Mouse (Mus musculus): ENCODE measurements at regions not wholly inside any gene's neighbourhood (a gene's known extent, or its start where the extent isn't known, plus 50 kb on each side); places are given as distances from the start of the nearest gene placed in this dataset.

- no peaks in the 10 kb centered on the region for H3K27me3 ChIP-seq (ENCODE audit: control insufficient read depth, insufficient read depth, low read length)
- no peaks in the 10 kb centered on the region for H3K36me3 ChIP-seq (ENCODE audit: control insufficient read depth, insufficient read depth, low read length)
- TF ChIP-seq CTCF (IDR thresholded peaks at IDR 0.05; ENCODE audit: low read depth): no peak
- TF ChIP-seq EP300 (optimal IDR thresholded peaks at IDR 0.05): no peak
- H3K4me3 ChIP-seq (ENCODE audit: low read depth, low read length): no peak overlapping the region
- H3K9ac ChIP-seq (ENCODE audit: low read length): no peak overlapping the region
- ATAC-seq (ENCODE audit: low FRiP score, low TSS enrichment) (no peak), DNase-seq (ENCODE audit: low spot score) (no peak)
- WGBS: 38% methylated on average over 2 of the region's 2 CpGs
- H3K9me3 ChIP-seq (ENCODE audit: control insufficient read depth, low read length): no peaks in the 10 kb centered on the region
- no peaks in the 10 kb centered on the region for H3K4me1 ChIP-seq (replicated peaks; ENCODE audit: control insufficient read depth, insufficient read depth)
- H3K27ac ChIP-seq (replicated peaks): no peak overlapping the region
- H3K4me2 ChIP-seq (replicated peaks; ENCODE audit: low read depth): no peak overlapping the region
Measured at GRCm38 (mm10) chr13:4970081-4970892, 361.3 kb upstream of the Akr1e1 start.

DNA sequence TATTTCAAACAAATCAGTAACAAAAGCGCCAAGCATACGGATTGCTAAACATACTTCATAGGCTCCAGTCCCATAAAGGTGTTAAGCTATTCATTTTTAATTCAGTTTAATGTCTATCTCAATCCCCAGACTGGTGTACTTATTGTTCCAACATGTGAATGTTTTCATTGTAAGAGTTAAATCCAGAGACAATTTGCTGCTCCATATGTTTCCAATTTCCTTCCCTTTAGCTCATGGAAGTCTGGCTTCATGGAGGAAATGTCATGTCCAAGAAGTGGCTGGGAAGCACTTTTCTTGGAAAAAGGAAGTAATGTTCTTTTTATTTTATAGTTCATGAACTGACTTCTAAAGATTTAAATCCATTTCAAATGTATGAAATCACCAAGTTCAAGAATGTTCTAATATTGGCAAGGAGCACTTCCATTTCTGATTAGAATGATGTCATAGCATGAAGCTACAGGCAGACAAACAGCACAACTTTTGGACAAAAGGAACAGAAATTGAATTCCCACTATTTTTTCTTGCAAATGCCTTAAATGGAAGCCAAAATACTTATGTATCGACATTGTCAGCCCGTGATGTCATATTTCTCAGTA is 362.6 kb upstream of the Akr1e1 start:
- DNase-seq (ENCODE audit: low spot score) (no peak), ATAC-seq (ENCODE audit: low FRiP score, low TSS enrichment) (no peak)
- no peaks in the 10 kb centered on the region for H3K27me3 ChIP-seq (ENCODE audit: control insufficient read depth, insufficient read depth, low read length)
- no peak overlapping the region for H3K4me3 ChIP-seq (ENCODE audit: low read depth, low read length)
- no peaks in the 10 kb centered on the region for H3K36me3 ChIP-seq (ENCODE audit: control insufficient read depth, insufficient read depth, low read length)
- TF ChIP-seq EP300 (optimal IDR thresholded peaks at IDR 0.05): no peak
- TF ChIP-seq CTCF (IDR thresholded peaks at IDR 0.05; ENCODE audit: low read depth): no peak
- no peak overlapping the region for H3K27ac ChIP-seq (replicated peaks)
- H3K4me2 ChIP-seq (replicated peaks; ENCODE audit: low read depth): no peak overlapping the region
- no peaks in the 10 kb centered on the region for H3K4me1 ChIP-seq (replicated peaks; ENCODE audit: control insufficient read depth, insufficient read depth)
- no peaks in the 10 kb centered on the region for H3K9me3 ChIP-seq (ENCODE audit: control insufficient read depth, low read length)
- H3K9ac ChIP-seq (ENCODE audit: low read length): no peak overlapping the region
- WGBS: 52% methylated on average over 4 of the region's 4 CpGs

DNA sequence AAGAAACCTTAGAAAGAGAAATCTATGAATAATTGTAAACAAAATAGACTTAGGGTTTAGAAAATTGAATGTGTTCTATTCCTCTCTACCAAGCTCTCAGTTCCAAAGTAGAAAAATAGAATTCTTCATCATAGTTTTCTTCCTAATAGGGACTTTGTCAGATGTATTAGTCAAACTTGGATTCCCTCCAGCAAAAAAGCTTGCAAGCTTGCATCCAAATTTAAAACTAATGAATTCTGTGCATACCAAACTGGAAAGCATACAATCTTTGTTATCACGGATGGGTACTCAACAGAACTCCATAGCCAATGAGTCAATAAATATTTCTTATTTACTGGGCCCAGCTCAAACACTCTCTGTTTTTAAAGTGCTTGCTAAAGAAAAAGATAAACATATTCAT is 383.9 kb upstream of the Akr1e1 start:
- no peak overlapping the region for H3K4me2 ChIP-seq (replicated peaks; ENCODE audit: low read depth)
- no peak for TF ChIP-seq CTCF (IDR thresholded peaks at IDR 0.05; ENCODE audit: low read depth)
- no peak for TF ChIP-seq EP300 (optimal IDR thresholded peaks at IDR 0.05)
- DNase-seq (ENCODE audit: low spot score): no peak

GRCm38 (mm10) chr13:5008296-5008695 is 399.3 kb upstream of the Akr1e1 start:
- Histone ChIP-seq H3K9me3 (ENCODE audit: control insufficient read depth, low read length) (no peaks in the 10 kb centered on the region), H3K4me2 (replicated peaks; ENCODE audit: low read depth) (no peak overlapping the region), H3K9ac (ENCODE audit: low read length) (no peak overlapping the region), H3K4me3 (ENCODE audit: low read depth, low read length) (no peak overlapping the region), H3K4me1 (replicated peaks; ENCODE audit: control insufficient read depth, insufficient read depth) (no peaks in the 10 kb centered on the region), H3K27me3 (ENCODE audit: control insufficient read depth, insufficient read depth, low read length) (no peaks in the 10 kb centered on the region), H3K27ac (replicated peaks) (no peak overlapping the region), H3K36me3 (ENCODE audit: control insufficient read depth, insufficient read depth, low read length) (no peaks in the 10 kb centered on the region)
- TF ChIP-seq CTCF (IDR thresholded peaks at IDR 0.05; ENCODE audit: low read depth) (no peak), EP300 (optimal IDR thresholded peaks at IDR 0.05) (no peak)
- DNase-seq (ENCODE audit: low spot score): no peak
- no peak for ATAC-seq (ENCODE audit: low FRiP score, low TSS enrichment)
- WGBS: 56% methylated on average over 1 of the region's 1 CpGs

More for the DNA sequence above, 383.9 kb upstream of the Akr1e1 start:
- Histone ChIP-seq H3K9me3 (ENCODE audit: control insufficient read depth, low read length) (no peaks in the 10 kb centered on the region), H3K9ac (ENCODE audit: low read length) (no peak overlapping the region), H3K36me3 (ENCODE audit: control insufficient read depth, insufficient read depth, low read length) (no peaks in the 10 kb centered on the region), H3K27me3 (ENCODE audit: control insufficient read depth, insufficient read depth, low read length) (no peaks in the 10 kb centered on the region), H3K4me3 (ENCODE audit: low read depth, low read length) (no peak overlapping the region), H3K4me1 (replicated peaks; ENCODE audit: control insufficient read depth, insufficient read depth) (no peaks in the 10 kb centered on the region), H3K27ac (replicated peaks) (no peak overlapping the region)
- 30% methylated on average over 1 of the region's 1 CpGs for WGBS
- no peak for ATAC-seq (ENCODE audit: low FRiP score, low TSS enrichment)

DNA sequence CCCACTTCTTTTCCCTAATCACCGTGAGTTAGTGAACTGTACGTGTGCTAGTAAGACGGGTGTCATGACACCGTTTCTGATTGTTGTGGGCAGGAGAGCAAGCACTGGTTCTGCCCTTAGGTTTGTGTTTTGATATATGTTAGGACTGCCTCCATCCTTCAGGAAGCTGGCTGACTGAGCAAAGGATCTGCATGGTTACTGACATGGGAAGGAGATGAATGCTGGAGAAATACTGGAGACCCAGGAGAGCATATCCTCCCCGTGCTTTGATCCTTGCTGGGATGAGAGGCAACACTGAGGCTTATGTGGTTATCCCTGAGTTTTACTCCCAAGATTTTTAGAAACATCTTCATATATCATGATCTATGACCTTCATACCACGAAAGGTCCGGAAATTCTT is 413.5 kb upstream of the Akr1e1 start:
- no peak for DNase-seq (ENCODE audit: low spot score)
- H3K4me3 ChIP-seq (ENCODE audit: low read depth, low read length): no peak overlapping the region
- ATAC-seq (ENCODE audit: low FRiP score, low TSS enrichment): no peak
- H3K27ac ChIP-seq (replicated peaks): no peak overlapping the region
- no peaks in the 10 kb centered on the region for H3K4me1 ChIP-seq (replicated peaks; ENCODE audit: control insufficient read depth, insufficient read depth)
- no peaks in the 10 kb centered on the region for H3K9me3 ChIP-seq (ENCODE audit: control insufficient read depth, low read length)
- no peak overlapping the region for H3K9ac ChIP-seq (ENCODE audit: low read length)
- 88% methylated on average over 7 of the region's 7 CpGs for WGBS
- no peaks in the 10 kb centered on the region for H3K27me3 ChIP-seq (ENCODE audit: control insufficient read depth, insufficient read depth, low read length)
- H3K4me2 ChIP-seq (replicated peaks; ENCODE audit: low read depth): no peak overlapping the region
- TF ChIP-seq EP300 (optimal IDR thresholded peaks at IDR 0.05) (no peak), CTCF (IDR thresholded peaks at IDR 0.05; ENCODE audit: low read depth) (no peak)
- H3K36me3 ChIP-seq (ENCODE audit: control insufficient read depth, insufficient read depth, low read length): no peaks in the 10 kb centered on the region

- no peaks in the 10 kb centered on the region for H3K4me1 ChIP-seq (replicated peaks; ENCODE audit: control insufficient read depth, insufficient read depth)
- H3K4me3 ChIP-seq (ENCODE audit: low read depth, low read length): no peak overlapping the region
- H3K9me3 ChIP-seq (ENCODE audit: control insufficient read depth, low read length): no peaks in the 10 kb centered on the region
- H3K27me3 ChIP-seq (ENCODE audit: control insufficient read depth, insufficient read depth, low read length): no peaks in the 10 kb centered on the region
- no peak for ATAC-seq (ENCODE audit: low FRiP score, low TSS enrichment)
- H3K36me3 ChIP-seq (ENCODE audit: control insufficient read depth, insufficient read depth, low read length): no peaks in the 10 kb centered on the region
- no peak overlapping the region for H3K9ac ChIP-seq (ENCODE audit: low read length)
- WGBS: 36% methylated on average over 2 of the region's 2 CpGs
- no peak for DNase-seq (ENCODE audit: low spot score)
- H3K27ac ChIP-seq (replicated peaks): no peak overlapping the region
- TF ChIP-seq EP300 (optimal IDR thresholded peaks at IDR 0.05) (no peak), CTCF (IDR thresholded peaks at IDR 0.05; ENCODE audit: low read depth) (no peak)
- no peak overlapping the region for H3K4me2 ChIP-seq (replicated peaks; ENCODE audit: low read depth)
Measured at GRCm38 (mm10) chr13:5059859-5060258, 450.9 kb upstream of the Akr1e1 start.

All from stomach, postnatal 0 days (tissue).